Mouse (Mus musculus) midbrain, postnatal 0 days (tissue): ENCODE measurements around the gene Lhpp. TPM values are rescaled to one million over a fixed set of nuclear protein-coding genes. Genes with fewer than 3 reads are reported as not detected.

Experiments used
- ATAC-seq: fragments of 200-750 bp; cut with Nextera tagmentation; 2 replicates; pipeline ENCODE4 v1.8.0; 2017; ENCODE audit warnings: moderate number of reproducible peaks, mild to moderate bottlenecking, moderate TSS enrichment, moderate library complexity; ENCODE audit not compliant: low FRiP score
- DNase-seq: peaks from one replicate; pipeline ENCODE4 v3.0.0-alpha.2; 2015; ENCODE audit warnings: low spot score
- H3K27ac ChIP-seq: fragments of 300-500 bp; sonication (generic); 2 replicates; pipeline ENCODE4 v1.5.1; 2014; ENCODE audit warnings: low read depth, mild to moderate bottlenecking, low read length, mixed read lengths
- H3K27me3 ChIP-seq: fragments of 300-500 bp; sonication (generic); 2 replicates; pipeline ENCODE4 v1.6.1; 2014; ENCODE audit warnings: low read length, control low read depth, mixed read lengths; ENCODE audit not compliant: insufficient read depth
- H3K36me3 ChIP-seq: fragments of 300-500 bp; sonication (generic); 2 replicates; pipeline ENCODE4 v1.6.1; 2014; ENCODE audit warnings: low read length, control low read depth, mixed read lengths; ENCODE audit not compliant: insufficient read depth
- H3K4me1 ChIP-seq: fragments of 300-500 bp; sonication (generic); 2 replicates; pipeline ENCODE4 v1.6.1; 2014; ENCODE audit warnings: mild to moderate bottlenecking, control low read depth, antibody characterized with exemption, low read length, mixed read lengths; ENCODE audit not compliant: insufficient read depth
- H3K4me2 ChIP-seq: fragments of 300-500 bp; sonication (generic); 2 replicates; pipeline ENCODE4 v1.6.1; 2014; ENCODE audit warnings: low read depth, mild to moderate bottlenecking, low read length, mixed read lengths; ENCODE audit not compliant: poor library complexity, severe bottlenecking
- H3K4me3 ChIP-seq: fragments of 300-500 bp; sonication (generic); 2 replicates; pipeline ENCODE4 v1.5.1; 2014; ENCODE audit warnings: low read depth, mild to moderate bottlenecking, low read length, moderate library complexity
- H3K9ac ChIP-seq: fragments of 300-500 bp; sonication (generic); replicated peaks from 2 replicates; pipeline ENCODE4 v1.6.1; 2014; ENCODE audit warnings: mild to moderate bottlenecking, low read length, moderate library complexity, mixed read lengths; ENCODE audit not compliant: poor library complexity, severe bottlenecking
- H3K9me3 ChIP-seq: fragments of 300-500 bp; sonication (generic); 2 replicates; pipeline ENCODE4 v1.6.1; 2016; ENCODE audit warnings: low read length, control low read depth
- CTCF ChIP-seq: IDR thresholded peaks from 2 replicates; pipeline ENCODE4 v1.5.1; 2016; ENCODE audit warnings: antibody characterized with exemption, mild to moderate bottlenecking
- WGBS: fragments of 180-500 bp; shearing (Covaris S2); extraction: QIAGEN DNeasy Blood & Tissue Kit; methylation state at CpG from one replicate; pipeline ENCODE4 v1.1.7; 2014; 5-methylcytosine and 5-hydroxymethylcytosine counted together
- polyA plus RNA-seq: library from polyadenylated mRNA; unstranded; fragments of >200 nt; fragmentation: Nextera tagmentation; extraction: Ambion mirVana; gene quantifications from 2 replicates; pipeline ENCODE4 v1.2.1, GENCODE M21; 2015
- total RNA-seq: library from RNA; depleted of rRNA; stranded (reverse); fragments of >200 nt; gene quantifications from 2 replicates; pipeline ENCODE4 v1.2.3, GENCODE M21; 2014

The Lhpp gene
- total and polyA plus RNA-seq, 2 experiments from 2014 or later, result 36.2 to 59.2 TPM

- 28% methylated on average over 6 of the region's 6 CpGs for WGBS
- Histone ChIP-seq H3K36me3 (0 out of 2 replicates have a peak, but pooled peaks cover 2% of the 10 kb centered on the region), H3K27me3 (no peaks in the 10 kb centered on the region), H3K27ac (0 out of 2 replicates have a peak overlapping the region, but pooled peaks have one; percentile 26), H3K4me3 (no peak overlapping the region), H3K9ac (no peak overlapping the region), H3K9me3 (no peaks in the 10 kb centered on the region), H3K4me2 (no peak overlapping the region), H3K4me1 (no peaks in the 10 kb centered on the region)
- TF ChIP-seq CTCF, result no peak
- ATAC-seq (no peak), DNase-seq (peak; percentile 58)
Observed at GRCm38 (mm10) chr7:132573205-132573604, 37.2 kb upstream of the Lhpp start.

GRCm38 (mm10) chr7:132574646-132575045 lies 35.8 kb upstream of the Lhpp start:
- WGBS, result 93% methylated on average over 5 of the region's 5 CpGs
- H3K9me3 ChIP-seq, result no peaks in the 10 kb centered on the region
- ATAC-seq, result no peak

GRCm38 (mm10) chr7:132575623-132576022 lies 34.8 kb upstream of the Lhpp start:
- Histone ChIP-seq H3K9me3 (no peaks in the 10 kb centered on the region), H3K36me3 (no peaks in the 10 kb centered on the region), H3K4me1 (no peaks in the 10 kb centered on the region), H3K27ac (peak overlapping the region; percentile 86), H3K4me2 (peak overlapping the region; percentile 84), H3K4me3 (peak overlapping the region; percentile 65), H3K27me3 (no peaks in the 10 kb centered on the region), H3K9ac (peak overlapping the region; percentile 63)
- peak; percentile 64 for TF ChIP-seq CTCF
- under 1% methylated on average over 13 of the region's 13 CpGs for WGBS
- ATAC-seq, result peak; percentile 95
- DNase-seq, result peak; percentile 94

More at GRCm38 (mm10) chr7:132574646-132575045, 35.8 kb upstream of the Lhpp start:
- Histone ChIP-seq H3K36me3 (no peaks in the 10 kb centered on the region), H3K27ac (no peak overlapping the region), H3K4me1 (no peaks in the 10 kb centered on the region), H3K4me3 (no peak overlapping the region), H3K4me2 (no peak overlapping the region), H3K27me3 (no peaks in the 10 kb centered on the region), H3K9ac (no peak overlapping the region)
- no peak for DNase-seq
- TF ChIP-seq CTCF, result no peak

- no peaks in the 10 kb centered on the region for H3K4me1 ChIP-seq
- no peaks in the 10 kb centered on the region for H3K9me3 ChIP-seq
- peak within 1 kb of the TSS; percentile 65 for H3K4me3 ChIP-seq
- 0 out of 2 replicates have a peak, but pooled peaks have one; percentile 11 for TF ChIP-seq CTCF
- no peaks in the 10 kb centered on the region for H3K36me3 ChIP-seq
- DNase-seq (peak; percentile 98), ATAC-seq (peak; percentile 98)
- peak within 1 kb of the TSS; percentile 63 for H3K9ac ChIP-seq
- WGBS, result under 1% methylated on average over 49 of the region's 49 CpGs
- H3K4me2 ChIP-seq, result peak within 1 kb of the TSS; percentile 84
- no peaks in the 10 kb centered on the region for H3K27me3 ChIP-seq
- H3K27ac ChIP-seq, result peak within 1 kb of the TSS; percentile 86
Observed at GRCm38 (mm10) chr7:132576116-132576650, 34.3 kb upstream of the Lhpp start, which contains the start of gene Oat. Oat (minus strand) TSS chr7:132576398.

GRCm38 (mm10) chr7:132576891-132577290 lies 33.5 kb upstream of the Lhpp start:
- ATAC-seq (no peak), DNase-seq (no peak)
- no peaks in the 10 kb centered on the region for H3K9me3 ChIP-seq
- H3K4me1 ChIP-seq, result no peaks in the 10 kb centered on the region
- no peak overlapping the region for H3K4me2 ChIP-seq
- no peak overlapping the region for H3K4me3 ChIP-seq
- no peak overlapping the region for H3K27ac ChIP-seq
- no peaks in the 10 kb centered on the region for H3K27me3 ChIP-seq
- TF ChIP-seq CTCF, result no peak
- 54% methylated on average over 4 of the region's 4 CpGs for WGBS
- no peaks in the 10 kb centered on the region for H3K36me3 ChIP-seq
- H3K9ac ChIP-seq, result no peak overlapping the region

- H3K9ac ChIP-seq, result no peak overlapping the region
- 82% methylated on average over 6 of the region's 6 CpGs for WGBS
Observed at GRCm38 (mm10) chr7:132580511-132580910, 29.9 kb upstream of the Lhpp start.

More at GRCm38 (mm10) chr7:132580511-132580910, 29.9 kb upstream of the Lhpp start:
- no peak overlapping the region for H3K4me2 ChIP-seq
- H3K36me3 ChIP-seq, result no peaks in the 10 kb centered on the region
- ATAC-seq (no peak), DNase-seq (no peak)
- H3K4me3 ChIP-seq, result no peak overlapping the region
- no peak for TF ChIP-seq CTCF
- H3K27me3 ChIP-seq, result no peaks in the 10 kb centered on the region
- no peak overlapping the region for H3K27ac ChIP-seq
- no peaks in the 10 kb centered on the region for H3K9me3 ChIP-seq
- H3K4me1 ChIP-seq, result no peaks in the 10 kb centered on the region
